Mouse (Mus musculus) heart, embryonic 15.5 days (tissue): ENCODE measurements around the gene Pla1a. TPM values are rescaled to one million over a fixed set of nuclear protein-coding genes. Genes with fewer than 3 reads are reported as not detected.

ENCODE experiments used
- ATAC-seq: fragments of 200-750 bp; cut with Nextera tagmentation; replicated peaks from 2 replicates; pipeline ENCODE4 v1.8.0; 2017; ENCODE audit warnings: low read depth, moderate TSS enrichment; ENCODE audit not compliant: insufficient number of reproducible peaks, insufficient read depth, low FRiP score
- H3K27ac ChIP-seq: fragments of 300-500 bp; sonication (generic); 2 replicates; pipeline ENCODE4 v1.5.1; 2015; ENCODE audit warnings: mild to moderate bottlenecking, inconsistent platforms
- H3K27me3 ChIP-seq: fragments of 300-500 bp; sonication (generic); 2 replicates; pipeline ENCODE4 v1.6.1; 2015; ENCODE audit warnings: inconsistent platforms
- H3K36me3 ChIP-seq: fragments of 300-500 bp; sonication (generic); 2 replicates; pipeline ENCODE4 v1.6.1; 2015; ENCODE audit warnings: mild to moderate bottlenecking, inconsistent platforms
- H3K4me1 ChIP-seq: fragments of 300-500 bp; sonication (generic); replicated peaks from 2 replicates; pipeline ENCODE4 v1.6.1; 2015; ENCODE audit warnings: inconsistent platforms
- H3K4me2 ChIP-seq: fragments of 300-500 bp; sonication (generic); 2 replicates; pipeline ENCODE4 v1.6.1; 2015; ENCODE audit warnings: inconsistent platforms, mild to moderate bottlenecking, moderate library complexity
- H3K4me3 ChIP-seq: fragments of 300-500 bp; sonication (generic); 2 replicates; pipeline ENCODE4 v1.5.1; 2015; ENCODE audit warnings: mild to moderate bottlenecking, inconsistent platforms
- H3K9ac ChIP-seq: fragments of 300-500 bp; sonication (generic); 2 replicates; pipeline ENCODE4 v1.6.1; 2015; ENCODE audit warnings: mild to moderate bottlenecking, inconsistent platforms
- H3K9me3 ChIP-seq: fragments of 300-500 bp; sonication (generic); replicated peaks from 2 replicates; pipeline ENCODE4 v1.6.1; 2016; ENCODE audit warnings: inconsistent platforms
- WGBS: fragments of 180-500 bp; shearing (Covaris S2); methylation state at CpG from one replicate; pipeline ENCODE4 v1.1.7; 2015; ENCODE audit warnings: mixed read lengths; 5-methylcytosine and 5-hydroxymethylcytosine counted together
- polyA plus RNA-seq: library from polyadenylated mRNA; unstranded; fragments of >200 nt; fragmentation: Nextera tagmentation; extraction: Ambion mirVana; gene quantifications from 2 replicates; pipeline ENCODE4 v1.2.1, GENCODE M21; 2015

Gene Pla1a
- polyA plus RNA-seq, 1 experiment from 2014 or later, result 2.8 TPM

DNA sequence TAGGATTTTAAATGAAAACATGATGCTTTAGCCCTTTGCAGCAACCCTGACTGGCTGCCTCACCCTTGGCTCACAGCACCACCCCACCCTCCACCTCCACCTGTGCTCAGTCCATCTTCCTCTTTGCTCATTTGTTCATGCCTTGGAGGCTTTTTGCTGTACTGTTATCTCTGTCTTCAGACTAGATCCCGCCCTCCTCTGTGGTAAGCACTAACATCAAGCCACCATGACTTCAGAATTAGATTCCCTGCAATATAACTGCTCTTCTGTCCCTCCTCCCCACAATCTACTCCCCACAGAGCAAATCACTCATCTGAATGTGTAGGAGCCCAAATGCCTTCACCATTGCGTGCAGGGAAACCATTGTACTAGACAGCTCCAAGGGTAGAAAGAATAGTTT is 49.3 kb downstream of the Pla1a start:
- 83% methylated on average over 2 of the region's 2 CpGs for WGBS

DNA sequence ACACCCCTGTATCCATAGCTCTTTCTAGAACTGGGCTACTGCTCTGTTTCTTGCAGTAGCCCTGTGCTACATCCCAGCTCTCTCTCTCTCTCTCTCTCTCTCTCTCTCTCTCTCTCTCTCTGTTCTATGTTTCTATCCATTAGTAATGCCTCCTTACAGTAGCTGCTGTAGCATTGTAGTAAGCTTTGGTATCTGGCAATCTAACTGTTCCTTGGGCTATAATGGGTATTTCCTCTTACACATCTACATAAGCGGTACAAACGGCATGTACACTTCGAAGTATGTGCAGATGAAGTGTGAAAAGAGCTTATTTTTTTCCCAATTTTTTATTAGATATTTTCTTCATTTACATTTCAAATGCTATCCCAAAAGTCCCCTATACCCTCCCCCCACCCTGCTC is 53.0 kb downstream of the Pla1a start:
- H3K4me1 ChIP-seq, result peaks cover 22% of the 10 kb centered on the region
- H3K9me3 ChIP-seq, result no peaks in the 10 kb centered on the region
- H3K9ac ChIP-seq, result no peak overlapping the region
- H3K27me3 ChIP-seq, result no peaks in the 10 kb centered on the region
- 87% methylated on average over 3 of the region's 3 CpGs for WGBS
- H3K27ac ChIP-seq, result no peak overlapping the region
- ATAC-seq, result no peak
- peaks cover 16% of the 10 kb centered on the region; the same call in 1 of the 2 replicates for H3K36me3 ChIP-seq
- no peak overlapping the region for H3K4me2 ChIP-seq
- H3K4me3 ChIP-seq, result no peak overlapping the region

More for the DNA sequence above, 49.3 kb downstream of the Pla1a start:
- Histone ChIP-seq H3K4me1 (no peaks in the 10 kb centered on the region), H3K9ac (no peak overlapping the region), H3K4me2 (no peak overlapping the region), H3K27me3 (no peaks in the 10 kb centered on the region), H3K36me3 (peaks cover 2% of the 10 kb centered on the region; the same call in 1 of the 2 replicates), H3K27ac (no peak overlapping the region), H3K4me3 (no peak overlapping the region), H3K9me3 (no peaks in the 10 kb centered on the region)
- ATAC-seq, result no peak

DNA sequence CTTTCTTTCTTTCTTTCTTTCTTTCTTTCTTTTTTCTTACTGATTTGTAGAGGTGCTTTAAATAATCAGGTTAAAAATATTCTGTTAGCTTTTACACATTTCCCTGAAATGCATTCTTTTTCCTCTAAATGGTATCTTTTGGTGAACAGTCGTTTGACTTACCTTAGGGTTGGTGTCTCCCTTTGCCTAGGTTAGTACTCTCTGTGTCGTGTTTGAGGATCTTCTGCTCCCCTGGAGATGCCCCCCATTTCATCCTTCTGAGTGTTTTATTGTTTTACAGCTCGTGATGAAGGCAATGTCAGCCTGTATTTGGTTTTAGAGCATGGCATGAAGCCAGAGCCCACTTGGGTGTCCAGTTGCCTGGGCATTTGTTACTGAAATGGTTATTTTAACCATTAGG is 53.5 kb downstream of the Pla1a start:
- Histone ChIP-seq H3K36me3 (peaks cover 18% of the 10 kb centered on the region; the same call in 1 of the 2 replicates), H3K9ac (no peak overlapping the region), H3K4me1 (peaks cover 26% of the 10 kb centered on the region), H3K4me3 (no peak overlapping the region), H3K9me3 (no peaks in the 10 kb centered on the region), H3K27me3 (no peaks in the 10 kb centered on the region), H3K4me2 (no peak overlapping the region), H3K27ac (no peak overlapping the region)
- 49% methylated on average over 3 of the region's 3 CpGs for WGBS
- ATAC-seq, result no peak

- Histone ChIP-seq H3K9me3 (no peaks in the 10 kb centered on the region), H3K36me3 (peaks cover 22% of the 10 kb centered on the region; the same call in 1 of the 2 replicates), H3K27me3 (no peaks in the 10 kb centered on the region), H3K27ac (no peak overlapping the region), H3K4me3 (no peak overlapping the region), H3K4me1 (peaks cover 31% of the 10 kb centered on the region), H3K4me2 (no peak overlapping the region), H3K9ac (no peak overlapping the region)
- no peak for ATAC-seq
- WGBS, result 43% methylated on average over 6 of the region's 6 CpGs
These were observed 53.9 kb downstream of the Pla1a start for GRCm38 (mm10) chr16:38379088-38379487.

GRCm38 (mm10) chr16:38378591-38378990 is 54.4 kb downstream of the Pla1a start:
- Histone ChIP-seq H3K36me3 (peaks cover 25% of the 10 kb centered on the region; the same call in 1 of the 2 replicates), H3K27ac (0 out of 2 replicates have a peak overlapping the region, but pooled peaks have one; percentile 9), H3K4me1 (peaks cover 35% of the 10 kb centered on the region), H3K27me3 (no peaks in the 10 kb centered on the region), H3K4me3 (no peak overlapping the region), H3K9me3 (no peaks in the 10 kb centered on the region), H3K9ac (no peak overlapping the region), H3K4me2 (no peak overlapping the region)
- ATAC-seq, result no peak
- WGBS, result 65% methylated on average over 6 of the region's 6 CpGs

DNA sequence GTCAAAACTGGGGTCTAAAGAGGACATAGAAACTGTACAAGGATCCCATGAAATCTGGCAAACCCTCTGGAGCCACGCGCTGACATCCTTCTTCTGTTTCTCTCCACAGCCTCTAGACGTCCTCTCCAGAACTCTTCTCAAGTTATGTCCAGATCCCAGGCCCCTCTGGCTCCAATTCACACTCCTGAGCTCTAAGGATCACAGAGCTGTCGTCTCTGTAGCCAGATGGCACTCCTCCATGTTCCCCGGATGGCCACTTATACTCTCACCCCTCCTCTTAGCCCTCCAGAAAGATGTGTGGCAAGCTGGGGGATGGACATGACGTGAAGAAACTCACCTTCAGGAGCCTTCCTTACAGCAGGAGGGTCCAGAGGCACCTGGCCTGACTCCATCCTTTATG is 55.4 kb downstream of the Pla1a start:
- H3K36me3 ChIP-seq, result peaks cover 25% of the 10 kb centered on the region; the same call in 1 of the 2 replicates
- WGBS, result 66% methylated on average over 6 of the region's 6 CpGs
- peaks cover 44% of the 10 kb centered on the region for H3K4me1 ChIP-seq

GRCm38 (mm10) chr16:38376841-38377249 is 56.1 kb downstream of the Pla1a start:
- WGBS, result 50% methylated on average over 8 of the region's 8 CpGs
- Histone ChIP-seq H3K27ac (peak overlapping the region; percentile 47), H3K4me2 (peak overlapping the region; percentile 55), H3K36me3 (peaks cover 29% of the 10 kb centered on the region; the same call in 1 of the 2 replicates), H3K9me3 (no peaks in the 10 kb centered on the region), H3K27me3 (no peaks in the 10 kb centered on the region), H3K4me3 (peak overlapping the region; percentile 35), H3K9ac (0 out of 2 replicates have a peak overlapping the region, but pooled peaks have one; percentile 18), H3K4me1 (peaks cover 47% of the 10 kb centered on the region)
- ATAC-seq, result no peak; the same call in 1 of the 2 replicates

More for the DNA sequence above, 55.4 kb downstream of the Pla1a start:
- Histone ChIP-seq H3K27me3 (no peaks in the 10 kb centered on the region), H3K27ac (no peak overlapping the region), H3K9ac (no peak overlapping the region), H3K4me3 (no peak overlapping the region), H3K9me3 (no peaks in the 10 kb centered on the region), H3K4me2 (no peak overlapping the region)
- ATAC-seq, result no peak

DNA sequence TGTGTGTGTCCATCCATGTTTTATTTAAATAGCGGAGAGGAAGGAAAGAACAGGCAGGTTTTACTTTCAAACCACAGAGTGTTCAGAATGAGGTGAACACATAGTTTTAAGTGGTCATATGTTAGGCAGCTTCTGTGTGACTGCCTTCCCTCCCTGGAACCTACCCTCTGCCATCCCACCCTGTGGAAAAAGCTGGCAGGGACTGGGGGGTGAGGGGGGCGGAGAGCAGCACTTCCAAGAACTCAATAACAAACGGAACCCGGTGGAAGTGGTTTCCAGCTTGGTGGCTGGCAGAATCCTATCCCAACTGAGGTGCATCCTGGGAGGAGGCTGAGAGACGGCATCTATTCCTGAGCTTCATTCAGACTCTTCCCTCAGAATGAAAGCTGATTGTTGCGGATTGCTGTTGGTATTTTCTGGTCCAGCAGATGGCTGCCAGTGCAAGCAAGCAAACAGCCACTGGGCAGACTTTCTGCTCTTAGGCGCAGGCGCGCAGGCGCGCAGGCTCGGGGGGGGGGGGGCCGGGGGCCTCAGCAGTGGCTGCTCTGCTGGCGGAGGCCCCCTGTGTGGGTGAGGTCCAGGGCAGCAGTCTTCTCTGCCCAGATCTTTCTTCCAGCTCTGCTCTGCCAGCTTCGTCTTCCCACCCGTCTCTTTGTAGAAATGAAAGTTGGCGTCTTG is 56.6 kb downstream of the Pla1a start:
- Histone ChIP-seq H3K4me1 (peaks cover 53% of the 10 kb centered on the region), H3K9ac (peak overlapping the region; percentile 18; the same call in 1 of the 2 replicates), H3K27me3 (no peaks in the 10 kb centered on the region), H3K9me3 (no peaks in the 10 kb centered on the region), H3K4me2 (peak overlapping the region; percentile 55), H3K36me3 (peaks cover 33% of the 10 kb centered on the region; the same call in 1 of the 2 replicates), H3K27ac (peak overlapping the region; percentile 47), H3K4me3 (peak overlapping the region; percentile 35)
- WGBS, result 39% methylated on average over 17 of the region's 17 CpGs
- ATAC-seq, result 0 out of 2 replicates have a peak, but pooled peaks have one; percentile 32

GRCm38 (mm10) chr16:38375182-38375581 is 57.8 kb downstream of the Pla1a start:
- H3K4me1 ChIP-seq, result peaks cover 64% of the 10 kb centered on the region
- H3K27ac ChIP-seq, result peak overlapping the region; percentile 4; the same call in 1 of the 2 replicates
- H3K36me3 ChIP-seq, result peaks cover 33% of the 10 kb centered on the region; the same call in 1 of the 2 replicates
- no peak overlapping the region for H3K4me3 ChIP-seq
- 0 out of 2 replicates have a peak overlapping the region, but pooled peaks have one; percentile 4 for H3K4me2 ChIP-seq
- WGBS, result 30% methylated on average over 7 of the region's 7 CpGs
- H3K9ac ChIP-seq, result no peak overlapping the region
- H3K9me3 ChIP-seq, result no peaks in the 10 kb centered on the region
- no peaks in the 10 kb centered on the region for H3K27me3 ChIP-seq
- ATAC-seq, result no peak

DNA sequence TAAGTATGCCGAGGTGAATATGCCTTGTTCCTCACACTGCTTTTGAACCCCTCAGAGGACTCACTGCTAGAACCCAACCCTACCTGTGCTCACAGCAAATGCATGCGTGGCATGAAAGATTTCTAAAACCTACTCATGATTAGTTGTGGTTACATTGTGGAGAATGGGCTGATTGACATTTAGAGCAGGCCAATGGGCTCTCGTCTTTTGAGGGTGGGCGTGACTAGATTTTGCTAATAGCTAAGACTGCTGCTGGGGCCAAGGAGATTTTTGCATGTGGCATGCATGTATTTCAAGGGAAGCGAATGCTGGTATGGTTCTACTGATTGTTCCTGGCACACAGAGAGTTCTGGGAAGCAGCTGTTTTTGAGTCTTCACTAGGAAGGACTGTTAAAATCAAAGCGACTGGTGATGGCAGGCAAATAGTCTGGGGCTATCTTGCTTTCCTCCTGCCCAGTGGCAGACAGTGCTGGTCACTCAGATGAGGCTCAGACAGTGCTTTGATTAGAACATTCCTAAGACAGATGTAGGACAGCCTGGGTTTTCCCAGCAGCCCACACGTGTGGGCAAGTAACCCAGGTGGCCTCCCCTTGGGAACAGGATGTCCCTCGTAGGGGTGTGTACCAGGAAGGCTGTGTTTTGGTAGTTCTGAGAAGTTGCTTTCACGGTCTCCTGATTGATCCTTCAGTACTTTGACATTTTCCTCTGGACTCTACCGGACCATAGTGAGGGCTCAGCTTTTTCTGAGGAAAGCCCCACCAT is 58.4 kb downstream of the Pla1a start:
- Histone ChIP-seq H3K4me3 (no peak overlapping the region), H3K4me1 (peaks cover 70% of the 10 kb centered on the region)

GRCm38 (mm10) chr16:38373941-38374340 is 59.0 kb downstream of the Pla1a start:
- 80% methylated on average over 16 of the region's 16 CpGs for WGBS
- no peaks in the 10 kb centered on the region for H3K27me3 ChIP-seq
- peaks cover 76% of the 10 kb centered on the region for H3K4me1 ChIP-seq
- H3K4me2 ChIP-seq, result peak overlapping the region; percentile 28
- H3K36me3 ChIP-seq, result peaks cover 38% of the 10 kb centered on the region
- ATAC-seq, result no peak
- no peaks in the 10 kb centered on the region for H3K9me3 ChIP-seq
- no peak overlapping the region for H3K27ac ChIP-seq
- 0 out of 2 replicates have a peak overlapping the region, but pooled peaks have one; percentile 27 for H3K9ac ChIP-seq
- 0 out of 2 replicates have a peak overlapping the region, but pooled peaks have one; percentile 3 for H3K4me3 ChIP-seq

More for the DNA sequence above, 58.4 kb downstream of the Pla1a start:
- peak overlapping the region; percentile 28 for H3K4me2 ChIP-seq
- no peaks in the 10 kb centered on the region for H3K9me3 ChIP-seq
- peaks cover 33% of the 10 kb centered on the region for H3K36me3 ChIP-seq
- 63% methylated on average over 10 of the region's 10 CpGs for WGBS
- H3K27ac ChIP-seq, result no peak overlapping the region
- no peaks in the 10 kb centered on the region for H3K27me3 ChIP-seq
- H3K9ac ChIP-seq, result 0 out of 2 replicates have a peak overlapping the region, but pooled peaks have one; percentile 27
- ATAC-seq, result no peak
